Mouse (Mus musculus): ENCODE results near the gene Gpr87. TPM values are rescaled to one million over a fixed set of nuclear protein-coding genes. Genes with fewer than 3 reads are reported as not detected.
"Not testable (repeated sequence)": the region's sequence is repeated elsewhere in the genome, so short reads cannot be mapped to it uniquely, and the experiment has no call there.

Gpr87 gene
- polyA plus RNA-seq, 1 experiment from 2014 or later = not detected

- Histone ChIP-seq H3K9me3 (ENCODE audit: control insufficient read depth, low read length) (no peaks in the 10 kb centered on the region), H3K4me2 (ENCODE audit: low read length) (no peak overlapping the region), H3K4me3 (ENCODE audit: control insufficient read depth in 1 of 2, insufficient read depth in 1 of 2, low read depth in 1 of 2, low read length in 2 of 2) (no peak overlapping the region), H3K9ac (ENCODE audit: low read length) (no peak overlapping the region), H3K27me3 (ENCODE audit: control insufficient read depth, insufficient read depth, low read length) (no peaks in the 10 kb centered on the region), H3K27ac (replicated peaks in 1 of 2; ENCODE audit: control insufficient read depth in 1 of 2, insufficient read depth in 1 of 2, low read depth in 2 of 2, low read length in 2 of 2) (no peak overlapping the region), H3K4me1 (ENCODE audit: control insufficient read depth in 2 of 2, insufficient read depth in 2 of 2, low read length in 2 of 2) (no peaks in the 10 kb centered on the region), H3K36me3 (ENCODE audit: control insufficient read depth, insufficient read depth, low read length) (no peaks in the 10 kb centered on the region)
- 81% methylated on average over 2 of the region's 2 CpGs for WGBS
- ATAC-seq (ENCODE audit: insufficient number of reproducible peaks, insufficient read depth, low FRiP score, low read depth) = no peak
These were observed 40.0 kb downstream of the Gpr87 start for GRCm38 (mm10) chr3:59154888-59155287.

GRCm38 (mm10) chr3:59153424-59153823 lies 41.5 kb downstream of the Gpr87 start, which contains the start of gene P2ry14:
TSS of gene P2ry14 (minus strand) at chr3:59153618.
- ATAC-seq (ENCODE audit: insufficient number of reproducible peaks, insufficient read depth, low FRiP score, low read depth) = no peak
- H3K27me3 ChIP-seq (ENCODE audit: control insufficient read depth, insufficient read depth, low read length) = no peaks in the 10 kb centered on the region
- 57% methylated on average over 5 of the region's 5 CpGs for WGBS

GRCm38 (mm10) chr3:59150624-59151023 lies 44.3 kb downstream of the Gpr87 start:
- no peak overlapping the region for H3K27ac ChIP-seq (replicated peaks in 1 of 2; ENCODE audit: control insufficient read depth in 1 of 2, insufficient read depth in 1 of 2, low read depth in 2 of 2, low read length in 2 of 2)
- no peaks in the 10 kb centered on the region for H3K27me3 ChIP-seq (ENCODE audit: control insufficient read depth, insufficient read depth, low read length)
- ATAC-seq (ENCODE audit: insufficient number of reproducible peaks, insufficient read depth, low FRiP score, low read depth) = no peak
- H3K9ac ChIP-seq (ENCODE audit: low read length) = no peak overlapping the region
- H3K4me1 ChIP-seq (ENCODE audit: control insufficient read depth in 2 of 2, insufficient read depth in 2 of 2, low read length in 2 of 2) = no peaks in the 10 kb centered on the region
- WGBS = 95% methylated on average over 2 of the region's 2 CpGs
- no peaks in the 10 kb centered on the region for H3K9me3 ChIP-seq (ENCODE audit: control insufficient read depth, low read length)
- H3K36me3 ChIP-seq (ENCODE audit: control insufficient read depth, insufficient read depth, low read length) = no peaks in the 10 kb centered on the region
- no peak overlapping the region for H3K4me3 ChIP-seq (ENCODE audit: control insufficient read depth in 1 of 2, insufficient read depth in 1 of 2, low read depth in 1 of 2, low read length in 2 of 2)
- H3K4me2 ChIP-seq (ENCODE audit: low read length) = no peak overlapping the region

More at GRCm38 (mm10) chr3:59153424-59153823, 41.5 kb downstream of the Gpr87 start, which contains the start of gene P2ry14:
- Histone ChIP-seq H3K4me1 (ENCODE audit: control insufficient read depth in 2 of 2, insufficient read depth in 2 of 2, low read length in 2 of 2) (no peaks in the 10 kb centered on the region), H3K36me3 (ENCODE audit: control insufficient read depth, insufficient read depth, low read length) (no peaks in the 10 kb centered on the region), H3K4me2 (ENCODE audit: low read length) (no peak within 1 kb of the TSS), H3K27ac (replicated peaks in 1 of 2; ENCODE audit: control insufficient read depth in 1 of 2, insufficient read depth in 1 of 2, low read depth in 2 of 2, low read length in 2 of 2) (no peak within 1 kb of the TSS), H3K9me3 (ENCODE audit: control insufficient read depth, low read length) (no peaks in the 10 kb centered on the region), H3K9ac (ENCODE audit: low read length) (no peak within 1 kb of the TSS), H3K4me3 (ENCODE audit: control insufficient read depth in 1 of 2, insufficient read depth in 1 of 2, low read depth in 1 of 2, low read length in 2 of 2) (no peak within 1 kb of the TSS)

- H3K27ac ChIP-seq (replicated peaks in 1 of 2; ENCODE audit: control insufficient read depth in 1 of 2, insufficient read depth in 1 of 2, low read depth in 2 of 2, low read length in 2 of 2) = no peak overlapping the region
- no peaks in the 10 kb centered on the region for H3K9me3 ChIP-seq (ENCODE audit: control insufficient read depth, low read length)
- H3K36me3 ChIP-seq (ENCODE audit: control insufficient read depth, insufficient read depth, low read length) = no peaks in the 10 kb centered on the region
- H3K9ac ChIP-seq (ENCODE audit: low read length) = no peak overlapping the region
- H3K4me2 ChIP-seq (ENCODE audit: low read length) = no peak overlapping the region
- H3K4me1 ChIP-seq (ENCODE audit: control insufficient read depth in 2 of 2, insufficient read depth in 2 of 2, low read length in 2 of 2) = no peaks in the 10 kb centered on the region
- H3K27me3 ChIP-seq (ENCODE audit: control insufficient read depth, insufficient read depth, low read length) = no peaks in the 10 kb centered on the region
- no peak overlapping the region for H3K4me3 ChIP-seq (ENCODE audit: control insufficient read depth in 1 of 2, insufficient read depth in 1 of 2, low read depth in 1 of 2, low read length in 2 of 2)
- ATAC-seq (ENCODE audit: insufficient number of reproducible peaks, insufficient read depth, low FRiP score, low read depth) = no peak
These were observed 45.3 kb downstream of the Gpr87 start for GRCm38 (mm10) chr3:59149646-59150045.

- WGBS = 62% methylated on average over 5 of the region's 5 CpGs
- H3K27ac ChIP-seq (replicated peaks in 1 of 2; ENCODE audit: control insufficient read depth in 1 of 2, insufficient read depth in 1 of 2, low read depth in 2 of 2, low read length in 2 of 2) = no peak overlapping the region
- no peak for ATAC-seq (ENCODE audit: insufficient number of reproducible peaks, insufficient read depth, low FRiP score, low read depth)
These were observed 49.7 kb downstream of the Gpr87 start for GRCm38 (mm10) chr3:59145194-59145593.

GRCm38 (mm10) chr3:59141507-59142305 lies 53.2 kb downstream of the Gpr87 start:
- Histone ChIP-seq H3K36me3 (ENCODE audit: control insufficient read depth, insufficient read depth, low read length) (no peaks in the 10 kb centered on the region), H3K4me3 (ENCODE audit: control insufficient read depth in 1 of 2, insufficient read depth in 1 of 2, low read depth in 1 of 2, low read length in 2 of 2) (no peak overlapping the region), H3K4me1 (ENCODE audit: control insufficient read depth in 2 of 2, insufficient read depth in 2 of 2, low read length in 2 of 2) (peaks cover 7 to 19% of the 10 kb centered on the region in 2 experiments), H3K27me3 (ENCODE audit: control insufficient read depth, insufficient read depth, low read length) (no peaks in the 10 kb centered on the region), H3K9me3 (ENCODE audit: control insufficient read depth, low read length) (no peaks in the 10 kb centered on the region), H3K4me2 (ENCODE audit: low read length) (peak overlapping the region; percentile 7; the same call in 1 of the 2 replicates), H3K9ac (ENCODE audit: low read length) (no peak overlapping the region; the same call in 1 of the 2 replicates), H3K27ac (replicated peaks in 1 of 2; ENCODE audit: control insufficient read depth in 1 of 2, insufficient read depth in 1 of 2, low read depth in 2 of 2, low read length in 2 of 2) (peak overlapping the region; percentile 29 to 53; a peak in 3 of 4 replicates)
- 0 out of 2 replicates have a peak, but pooled peaks have one; percentile 33 for ATAC-seq (ENCODE audit: insufficient number of reproducible peaks, insufficient read depth, low FRiP score, low read depth)
- WGBS = 11% methylated on average over 8 of the region's 8 CpGs

More at GRCm38 (mm10) chr3:59145194-59145593, 49.7 kb downstream of the Gpr87 start:
- Histone ChIP-seq H3K4me3 (ENCODE audit: control insufficient read depth in 1 of 2, insufficient read depth in 1 of 2, low read depth in 1 of 2, low read length in 2 of 2) (no peak overlapping the region), H3K27me3 (ENCODE audit: control insufficient read depth, insufficient read depth, low read length) (no peaks in the 10 kb centered on the region), H3K4me2 (ENCODE audit: low read length) (no peak overlapping the region), H3K9ac (ENCODE audit: low read length) (no peak overlapping the region), H3K9me3 (ENCODE audit: control insufficient read depth, low read length) (no peaks in the 10 kb centered on the region), H3K4me1 (ENCODE audit: control insufficient read depth in 2 of 2, insufficient read depth in 2 of 2, low read length in 2 of 2) (peaks cover 7 to 16% of the 10 kb centered on the region in 2 experiments), H3K36me3 (ENCODE audit: control insufficient read depth, insufficient read depth, low read length) (no peaks in the 10 kb centered on the region)

- ATAC-seq (ENCODE audit: insufficient number of reproducible peaks, insufficient read depth, low FRiP score, low read depth); H3K9me3 ChIP-seq (ENCODE audit: control insufficient read depth, low read length); H3K4me3 ChIP-seq (ENCODE audit: control insufficient read depth in 1 of 2, insufficient read depth in 1 of 2, low read depth in 1 of 2, low read length in 2 of 2); H3K36me3 ChIP-seq (ENCODE audit: control insufficient read depth, insufficient read depth, low read length); H3K27me3 ChIP-seq (ENCODE audit: control insufficient read depth, insufficient read depth, low read length); H3K4me2 ChIP-seq (ENCODE audit: low read length); H3K9ac ChIP-seq (ENCODE audit: low read length): not testable (repeated sequence)
- Histone ChIP-seq H3K4me1 (ENCODE audit: control insufficient read depth in 2 of 2, insufficient read depth in 2 of 2, low read length in 2 of 2) (peaks cover 7 to 19% of the 10 kb centered on the region in 2 experiments), H3K27ac (replicated peaks in 1 of 2; ENCODE audit: control insufficient read depth in 1 of 2, insufficient read depth in 1 of 2, low read depth in 2 of 2, low read length in 2 of 2) (peak overlapping the region in 1 of 2 experiments; percentile 20; a peak in 1 of 4 replicates)
- 75% methylated on average over 4 of the region's 4 CpGs for WGBS
These were observed 54.0 kb downstream of the Gpr87 start for GRCm38 (mm10) chr3:59140941-59141340.
